Comparison of ENCODE assay signal across 14 mouse cellular contexts in genomic region chr1:62697353-62697752, GRCm38 (mm10). TPM values are rescaled to one million over a fixed set of nuclear protein-coding genes. Genes with fewer than 3 reads are reported as not detected.
DNase-seq lines count a peak whose midpoint lies in the region; ATAC-seq and TF ChIP-seq lines count a peak whose summit lies in the region.
"Had no signal": no experiment of that assay in that cellular context is flagged by ENCODE, and none has a peak within 500 bp of the region (broad histone marks: within the 10 kb centered on the region; RNA-seq: fewer than 3 reads in every experiment).

No protein-coding gene starts in this region.

- no peaks in the 10 kb centered on the region for H3K36me3 ChIP-seq in heart, embryonic 14.5 days (ENCODE audit: control insufficient read depth, insufficient read depth, low read length)
- no peaks in the 10 kb centered on the region for H3K36me3 ChIP-seq in limb, embryonic 13.5 days
- no peaks in the 10 kb centered on the region for H3K36me3 ChIP-seq in limb, embryonic 10.5 days
- no peaks in the 10 kb centered on the region for H3K36me3 ChIP-seq in stomach, embryonic 15.5 days
- H3K36me3 ChIP-seq in stomach, postnatal 0 days (ENCODE audit: control insufficient read depth, insufficient read depth, low read length), result no peaks in the 10 kb centered on the region
- H3K36me3 ChIP-seq: hindbrain, embryonic 10.5 days; liver, embryonic 15.5 days had no signal

- H3K4me3 ChIP-seq in heart, embryonic 14.5 days (ENCODE audit: control insufficient read depth in 1 of 2, insufficient read depth in 1 of 2, low read depth in 1 of 2, low read length in 2 of 2), result no peak overlapping the region
- H3K4me3 ChIP-seq in limb, embryonic 13.5 days, result no peak overlapping the region
- no peak overlapping the region for H3K4me3 ChIP-seq in limb, embryonic 10.5 days
- no peak overlapping the region for H3K4me3 ChIP-seq in stomach, embryonic 15.5 days (replicated peaks)
- no peak overlapping the region for H3K4me3 ChIP-seq in stomach, postnatal 0 days (ENCODE audit: low read depth, low read length)
- H3K4me3 ChIP-seq: heart, adult 2 months; hindbrain, embryonic 10.5 days; layer of hippocampus, adult 2 months; liver, embryonic 15.5 days had no signal

- no peaks in the 10 kb centered on the region for H3K27me3 ChIP-seq in heart, embryonic 14.5 days (ENCODE audit: control insufficient read depth, insufficient read depth, low read length)
- peaks cover 23% of the 10 kb centered on the region; the same call in 1 of the 2 replicates for H3K27me3 ChIP-seq in limb, embryonic 13.5 days
- peaks cover 29% of the 10 kb centered on the region for H3K27me3 ChIP-seq in limb, embryonic 10.5 days (ENCODE audit: low read depth, poor library complexity, severe bottlenecking)
- no peaks in the 10 kb centered on the region for H3K27me3 ChIP-seq in stomach, embryonic 15.5 days (replicated peaks)
- no peaks in the 10 kb centered on the region for H3K27me3 ChIP-seq in stomach, postnatal 0 days (ENCODE audit: control insufficient read depth, insufficient read depth, low read length)

- peak overlapping the region; percentile 17; the same call in 1 of the 2 replicates for H3K9ac ChIP-seq in heart, embryonic 14.5 days (ENCODE audit: low read length)
- no peak overlapping the region for H3K9ac ChIP-seq in limb, embryonic 13.5 days
- H3K9ac ChIP-seq in stomach, embryonic 15.5 days, result no peak overlapping the region
- H3K9ac ChIP-seq in stomach, postnatal 0 days (ENCODE audit: low read length), result no peak overlapping the region
- H3K9ac ChIP-seq: liver, embryonic 15.5 days had no signal

- H3K27ac ChIP-seq in heart, embryonic 14.5 days (replicated peaks in 1 of 2; ENCODE audit: control insufficient read depth in 1 of 2, insufficient read depth in 1 of 2, low read depth in 2 of 2, low read length in 2 of 2), result no peak overlapping the region
- no peak overlapping the region for H3K27ac ChIP-seq in limb, embryonic 13.5 days
- H3K27ac ChIP-seq in limb, embryonic 10.5 days, result no peak overlapping the region
- H3K27ac ChIP-seq in stomach, embryonic 15.5 days, result no peak overlapping the region
- H3K27ac ChIP-seq in stomach, postnatal 0 days (replicated peaks), result no peak overlapping the region
- H3K27ac ChIP-seq: heart, adult 2 months; hindbrain, embryonic 10.5 days; layer of hippocampus, adult 2 months; liver, embryonic 15.5 days had no signal

- no peak for TF ChIP-seq EP300 in stomach, postnatal 0 days (optimal IDR thresholded peaks at IDR 0.05)

- TF ChIP-seq CTCF in stomach, postnatal 0 days (IDR thresholded peaks at IDR 0.05; ENCODE audit: low read depth), result no peak

- 0 out of 2 replicates have a peak overlapping the region, but pooled peaks have one; percentile 46 for H3K4me2 ChIP-seq in heart, embryonic 14.5 days (ENCODE audit: low read length)
- H3K4me2 ChIP-seq in limb, embryonic 13.5 days (replicated peaks), result 0 out of 2 replicates have a peak overlapping the region, but pooled peaks have one; percentile 48
- peak overlapping the region; percentile 38; the same call in 1 of the 2 replicates for H3K4me2 ChIP-seq in stomach, embryonic 15.5 days
- H3K4me2 ChIP-seq in stomach, postnatal 0 days (replicated peaks; ENCODE audit: low read depth), result no peak overlapping the region
- H3K4me2 ChIP-seq: liver, embryonic 15.5 days had no signal

- WGBS in heart, embryonic 14.5 days, result 53% methylated on average over 3 of the region's 3 CpGs
- 47% methylated on average over 3 of the region's 3 CpGs for WGBS in limb, embryonic 13.5 days
- WGBS in limb, embryonic 10.5 days, result 44% methylated on average over 3 of the region's 3 CpGs
- WGBS in stomach, embryonic 15.5 days, result 24% methylated on average over 3 of the region's 3 CpGs
- WGBS in stomach, postnatal 0 days, result 31% methylated on average over 3 of the region's 3 CpGs

- no peaks in the 10 kb centered on the region for H3K4me1 ChIP-seq in heart, embryonic 14.5 days (ENCODE audit: control insufficient read depth in 2 of 2, insufficient read depth in 2 of 2, low read length in 2 of 2)
- H3K4me1 ChIP-seq in limb, embryonic 13.5 days, result peaks cover 29% of the 10 kb centered on the region
- H3K4me1 ChIP-seq in limb, embryonic 10.5 days, result peaks cover 43% of the 10 kb centered on the region
- peaks cover 6% of the 10 kb centered on the region; the same call in 1 of the 2 replicates for H3K4me1 ChIP-seq in stomach, embryonic 15.5 days
- no peaks in the 10 kb centered on the region for H3K4me1 ChIP-seq in stomach, postnatal 0 days (replicated peaks; ENCODE audit: control insufficient read depth, insufficient read depth)
- H3K4me1 ChIP-seq: liver, embryonic 15.5 days had no signal

- no peaks in the 10 kb centered on the region for H3K9me3 ChIP-seq in heart, embryonic 14.5 days (ENCODE audit: control insufficient read depth, low read length)
- no peaks in the 10 kb centered on the region for H3K9me3 ChIP-seq in limb, embryonic 13.5 days
- no peaks in the 10 kb centered on the region for H3K9me3 ChIP-seq in limb, embryonic 10.5 days (replicated peaks)
- no peaks in the 10 kb centered on the region for H3K9me3 ChIP-seq in stomach, embryonic 15.5 days
- H3K9me3 ChIP-seq in stomach, postnatal 0 days (ENCODE audit: control insufficient read depth, low read length), result no peaks in the 10 kb centered on the region
- H3K9me3 ChIP-seq: hindbrain, embryonic 10.5 days; liver, embryonic 15.5 days had no signal

- ATAC-seq in heart, embryonic 14.5 days (ENCODE audit: insufficient number of reproducible peaks, insufficient read depth, low FRiP score, low read depth), result no peak
- no peak for ATAC-seq in limb, embryonic 13.5 days (ENCODE audit: low FRiP score, low read depth)
- no peak for ATAC-seq in stomach, embryonic 15.5 days (ENCODE audit: insufficient read depth, low FRiP score, low read depth)
- ATAC-seq in stomach, postnatal 0 days (ENCODE audit: low FRiP score, low TSS enrichment), result no peak
- no peak for ATAC-seq in erythroblast, adult 5-6 weeks (replicated peaks; ENCODE audit: low FRiP score, poor library complexity, severe bottlenecking)

- DNase-seq in heart, adult 11 months, result no peak
- DNase-seq in limb, embryonic 10.5 days (ENCODE audit: low spot score), result no peak
- no peak for DNase-seq in stomach, postnatal 0 days (ENCODE audit: low spot score)
- DNase-seq: adrenal gland, adult 8-10 months; cerebellum, adult 8-10 months; heart, adult 2 months; thymus, postnatal 36 days had no signal

RNA-seq across cellular contexts. Expression of gene Nrp2, which starts 5.7 kb away (rescaled TPM):
- 6.1 and 7.5 TPM in 2 replicates for polyA plus RNA-seq in heart, embryonic 14.5 days (2014; fragmentation: Nextera tagmentation; extraction: Ambion mirVana)
- 39.6 and 40.4 TPM in 2 replicates for polyA plus RNA-seq in limb, embryonic 13.5 days (2015; fragmentation: Nextera tagmentation; extraction: Ambion mirVana)
- polyA plus RNA-seq in limb, embryonic 10.5 days (2016; fragmentation: Nextera tagmentation; extraction: Ambion mirVana), result 31.7 and 54.7 TPM in 2 replicates
- 28.0 and 35.5 TPM in 2 replicates for polyA plus RNA-seq in stomach, embryonic 15.5 days (2015; fragmentation: Nextera tagmentation; extraction: Ambion mirVana)
- 10.2 TPM in 2 replicates for polyA plus RNA-seq in stomach, postnatal 0 days (2015; fragmentation: Nextera tagmentation; extraction: Ambion mirVana)
- 0.42 and 0.96 TPM in 2 replicates for total RNA-seq in erythroblast, adult 5-6 weeks (2015; ENCODE audit: low replicate concordance)
- total RNA-seq in erythroblast, adult 5-6 weeks (2017; ENCODE audit: low replicate concordance), result 0.43 and 0.56 TPM in 2 replicates
